Mouse (Mus musculus) liver, postnatal 0 days (tissue): ENCODE measurements around the gene E2f6.

ENCODE experiments used
- CTCF ChIP-seq: sonication (generic); IDR thresholded peaks from 2 replicates; pipeline ENCODE4 v1.5.1; 2016; ENCODE audit warnings: antibody characterized with exemption, low read depth
- EP300 ChIP-seq: IDR thresholded peaks from 2 replicates; pipeline ENCODE4 v1.6.1; 2016; ENCODE audit warnings: antibody characterized with exemption, low read depth, mild to moderate bottlenecking

GRCm38 (mm10) chr12:16848501-16848900 is 37.7 kb downstream of the E2f6 start:
- TF ChIP-seq CTCF = no peak
- TF ChIP-seq EP300 = no peak
